Mouse (Mus musculus) heart, embryonic 14.5 days (tissue): Measurements from ENCODE around the gene Trip10. TPM values are rescaled to one million over a fixed set of nuclear protein-coding genes. Genes with fewer than 3 reads are reported as not detected.

ENCODE experiments used
- ATAC-seq: fragments of 200-750 bp; cut with Nextera tagmentation; 2 replicates; pipeline ENCODE4 v1.8.0; 2017; ENCODE audit warnings: low read depth, moderate TSS enrichment; ENCODE audit not compliant: insufficient number of reproducible peaks, insufficient read depth, low FRiP score
- H3K27ac ChIP-seq, 2 experiments: fragments of 200-500 bp in 1 of 2; fragments of 300-500 bp in 1 of 2; sonication (generic) in 1 of 2; replicated peaks in 1 of 2; 2 replicates each; pipeline ENCODE4 v1.5.1; 2012 to 2014; ENCODE audit warnings: low read depth in 2 of 2, low read length in 2 of 2, control low read depth in 1 of 2, mild to moderate bottlenecking in 1 of 2, mixed read lengths in 1 of 2; ENCODE audit not compliant: control insufficient read depth in 1 of 2, insufficient read depth in 1 of 2
- H3K27me3 ChIP-seq: fragments of 300-500 bp; sonication (generic); 2 replicates; pipeline ENCODE4 v1.6.1; 2014; ENCODE audit warnings: mild to moderate bottlenecking, low read length, control low read depth; ENCODE audit not compliant: control insufficient read depth, insufficient read depth
- H3K36me3 ChIP-seq: fragments of 300-500 bp; sonication (generic); 2 replicates; pipeline ENCODE4 v1.6.1; 2014; ENCODE audit warnings: mild to moderate bottlenecking, control low read depth, low read length, mixed read lengths; ENCODE audit not compliant: control insufficient read depth, insufficient read depth
- H3K4me1 ChIP-seq, 2 experiments: fragments of 200-500 bp in 1 of 2; fragments of 300-500 bp in 1 of 2; sonication (generic) in 1 of 2; 2 replicates each; pipeline ENCODE4 v1.6.1; 2012 to 2014; ENCODE audit warnings: low read length in 2 of 2, control low read depth in 1 of 2, mixed read lengths in 1 of 2; ENCODE audit not compliant: control insufficient read depth in 2 of 2, insufficient read depth in 2 of 2
- H3K4me2 ChIP-seq: fragments of 300-500 bp; sonication (generic); 2 replicates; pipeline ENCODE4 v1.6.1; 2014; ENCODE audit warnings: mild to moderate bottlenecking, low read length
- H3K4me3 ChIP-seq, 2 experiments: fragments of 200-500 bp in 1 of 2; fragments of 300-500 bp in 1 of 2; sonication (generic) in 1 of 2; 2 replicates each; pipeline ENCODE4 v1.5.1; 2012 to 2014; ENCODE audit warnings: low read length in 2 of 2, mild to moderate bottlenecking in 2 of 2, control low read depth in 1 of 2, low read depth in 1 of 2, moderate library complexity in 1 of 2; ENCODE audit not compliant: control insufficient read depth in 1 of 2, insufficient read depth in 1 of 2
- H3K9ac ChIP-seq: fragments of 300-500 bp; sonication (generic); 2 replicates; pipeline ENCODE4 v1.6.1; 2014; ENCODE audit warnings: mild to moderate bottlenecking, low read length
- H3K9me3 ChIP-seq: fragments of 300-500 bp; sonication (generic); 2 replicates; pipeline ENCODE4 v1.6.1; 2016; ENCODE audit warnings: low read length, control low read depth; ENCODE audit not compliant: control insufficient read depth
- WGBS: fragments of 180-500 bp; shearing (Covaris S2); extraction: QIAGEN DNeasy Blood & Tissue Kit; methylation state at CpG from one replicate; pipeline ENCODE4 v1.1.7; 2014; 5-methylcytosine and 5-hydroxymethylcytosine counted together
- polyA plus RNA-seq: library from polyadenylated mRNA; unstranded; fragments of >200 nt; fragmentation: Nextera tagmentation; extraction: Ambion mirVana; gene quantifications from 2 replicates; pipeline ENCODE4 v1.2.1, GENCODE M21; 2014

The Trip10 gene
- polyA plus RNA-seq, 1 experiment from 2014 or later, result 33.0 TPM

GRCm38 (mm10) chr17:57218335-57218900, 30.8 kb upstream of the Trip10 start:
- H3K4me3 ChIP-seq, result no peak overlapping the region
- WGBS, result 61% methylated on average over 12 of the region's 12 CpGs
- H3K4me2 ChIP-seq, result no peak overlapping the region
- no peaks in the 10 kb centered on the region for H3K36me3 ChIP-seq
- peaks cover 10% of the 10 kb centered on the region; the same call in 1 of the 2 replicates for H3K27me3 ChIP-seq
- no peak overlapping the region for H3K9ac ChIP-seq
- no peaks in the 10 kb centered on the region for H3K9me3 ChIP-seq
- H3K27ac ChIP-seq, result no peak overlapping the region
- no peak for ATAC-seq
- H3K4me1 ChIP-seq, result no peaks in the 10 kb centered on the region; a peak in 1 of 4 replicates

GRCm38 (mm10) chr17:57219167-57219883, 29.9 kb upstream of the Trip10 start:
- H3K4me3 ChIP-seq, result no peak overlapping the region
- H3K4me2 ChIP-seq, result no peak overlapping the region
- H3K27me3 ChIP-seq, result peaks cover 14% of the 10 kb centered on the region
- ATAC-seq, result no peak
- H3K36me3 ChIP-seq, result no peaks in the 10 kb centered on the region
- H3K9me3 ChIP-seq, result no peaks in the 10 kb centered on the region
- no peak overlapping the region for H3K27ac ChIP-seq
- H3K9ac ChIP-seq, result no peak overlapping the region
- H3K4me1 ChIP-seq, result no peaks in the 10 kb centered on the region; a peak in 1 of 4 replicates
- WGBS, result 23% methylated on average over 11 of the region's 11 CpGs

GRCm38 (mm10) chr17:57219884-57220207, 29.4 kb upstream of the Trip10 start:
- Histone ChIP-seq H3K36me3 (no peaks in the 10 kb centered on the region), H3K9me3 (no peaks in the 10 kb centered on the region), H3K9ac (no peak overlapping the region), H3K27me3 (peaks cover 19% of the 10 kb centered on the region), H3K4me2 (no peak overlapping the region), H3K4me1 (no peaks in the 10 kb centered on the region; a peak in 1 of 4 replicates), H3K27ac (no peak overlapping the region), H3K4me3 (no peak overlapping the region)
- no peak for ATAC-seq
- WGBS, result 25% methylated on average over 3 of the region's 3 CpGs

- no peaks in the 10 kb centered on the region; a peak in 1 of 4 replicates for H3K4me1 ChIP-seq
- WGBS, result 40% methylated on average over 4 of the region's 4 CpGs
- no peaks in the 10 kb centered on the region for H3K36me3 ChIP-seq
- H3K27ac ChIP-seq, result no peak overlapping the region
- no peak overlapping the region for H3K4me2 ChIP-seq
- no peak for ATAC-seq
- no peaks in the 10 kb centered on the region for H3K9me3 ChIP-seq
- peaks cover 22% of the 10 kb centered on the region for H3K27me3 ChIP-seq
- H3K4me3 ChIP-seq, result no peak overlapping the region
- H3K9ac ChIP-seq, result no peak overlapping the region
These were observed 27.3 kb upstream of the Trip10 start for GRCm38 (mm10) chr17:57221911-57222310.

- Histone ChIP-seq H3K36me3 (no peaks in the 10 kb centered on the region), H3K9ac (no peak overlapping the region), H3K27me3 (peaks cover 22% of the 10 kb centered on the region), H3K4me1 (no peaks in the 10 kb centered on the region; a peak in 1 of 4 replicates), H3K4me2 (no peak overlapping the region), H3K9me3 (no peaks in the 10 kb centered on the region), H3K4me3 (no peak overlapping the region), H3K27ac (no peak overlapping the region)
- ATAC-seq, result no peak
- WGBS, result 62% methylated on average over 9 of the region's 9 CpGs
These were observed 25.9 kb upstream of the Trip10 start for GRCm38 (mm10) chr17:57223313-57223712.

- WGBS, result 78% methylated on average over 2 of the region's 2 CpGs
- Histone ChIP-seq H3K4me1 (no peaks in the 10 kb centered on the region; a peak in 1 of 4 replicates), H3K27ac (no peak overlapping the region), H3K4me3 (no peak overlapping the region), H3K36me3 (no peaks in the 10 kb centered on the region), H3K9me3 (no peaks in the 10 kb centered on the region), H3K9ac (no peak overlapping the region), H3K27me3 (peaks cover 22% of the 10 kb centered on the region), H3K4me2 (no peak overlapping the region)
- no peak for ATAC-seq
These were observed 21.8 kb upstream of the Trip10 start for GRCm38 (mm10) chr17:57227468-57227867.

GRCm38 (mm10) chr17:57228014-57228413, 21.2 kb upstream of the Trip10 start, which contains the start of gene C3:
Gene C3, minus strand, starts transcription at chr17:57228136.
- Histone ChIP-seq H3K4me1 (no peaks in the 10 kb centered on the region; a peak in 1 of 4 replicates), H3K27ac (no peak within 1 kb of the TSS), H3K4me2 (no peak within 1 kb of the TSS), H3K9ac (no peak within 1 kb of the TSS), H3K27me3 (peaks cover 22% of the 10 kb centered on the region), H3K4me3 (no peak within 1 kb of the TSS), H3K9me3 (no peaks in the 10 kb centered on the region), H3K36me3 (no peaks in the 10 kb centered on the region)
- ATAC-seq, result no peak
- WGBS, result 82% methylated on average over 3 of the region's 3 CpGs
